Mouse (Mus musculus): Measurements from ENCODE around the gene Guca2a. TPM values are rescaled to one million over a fixed set of nuclear protein-coding genes. Genes with fewer than 3 reads are reported as not detected.

Gene Guca2a
- total and polyA plus RNA-seq, 2 experiments: 1.2 TPM; not detected in 1

- Histone ChIP-seq H3K9ac (ENCODE audit: low read depth, low read length) (no peak overlapping the region), H3K79me2 (ENCODE audit: control insufficient read depth, insufficient read depth, low read length) (no peaks in the 10 kb centered on the region), H3K27me3 (ENCODE audit: control insufficient read depth, insufficient read depth, low read length) (no peaks in the 10 kb centered on the region), H3K27ac (replicated peaks; ENCODE audit: insufficient read depth, low read depth, low read length) (no peak overlapping the region), H3K4me1 (ENCODE audit: control insufficient read depth, insufficient read depth, low read length) (peaks cover 3% of the 10 kb centered on the region; the same call in 1 of the 2 replicates), H3K36me3 (ENCODE audit: control insufficient read depth, insufficient read depth, low read length) (no peaks in the 10 kb centered on the region), H3K4me3 (ENCODE audit: insufficient read depth, low read depth, low read length) (no peak overlapping the region)
- no peak for TF ChIP-seq POLR2A (IDR thresholded peaks at IDR 0.05; ENCODE audit: extremely low read depth, insufficient read depth, low read length)
- no peak for TF ChIP-seq CTCF (IDR thresholded peaks at IDR 0.05; ENCODE audit: low read depth, low read length)
- no peak for DNase-seq (ENCODE audit: extremely low read depth, low read depth, low spot score)
- 84% methylated on average over 6 of the region's 6 CpGs for WGBS
Observed at GRCm38 (mm10) chr4:119634908-119635660, 2.4 kb upstream of the Guca2a start.

- no peak for DNase-seq (ENCODE audit: extremely low read depth, low read depth, low spot score)
- TF ChIP-seq POLR2A (IDR thresholded peaks at IDR 0.05; ENCODE audit: extremely low read depth, insufficient read depth, low read length) (no peak), CTCF (IDR thresholded peaks at IDR 0.05; ENCODE audit: low read depth, low read length) (no peak)
- Histone ChIP-seq H3K79me2 (ENCODE audit: control insufficient read depth, insufficient read depth, low read length) (no peaks in the 10 kb centered on the region), H3K4me3 (ENCODE audit: insufficient read depth, low read depth, low read length) (no peak overlapping the region), H3K36me3 (ENCODE audit: control insufficient read depth, insufficient read depth, low read length) (no peaks in the 10 kb centered on the region), H3K27ac (replicated peaks; ENCODE audit: insufficient read depth, low read depth, low read length) (no peak overlapping the region), H3K9ac (ENCODE audit: low read depth, low read length) (no peak overlapping the region), H3K4me1 (ENCODE audit: control insufficient read depth, insufficient read depth, low read length) (peaks cover 3% of the 10 kb centered on the region; the same call in 1 of the 2 replicates), H3K27me3 (ENCODE audit: control insufficient read depth, insufficient read depth, low read length) (no peaks in the 10 kb centered on the region)
- 85% methylated on average over 8 of the region's 8 CpGs for WGBS
Observed at GRCm38 (mm10) chr4:119635686-119636085, 1.8 kb upstream of the Guca2a start.

- 83% methylated on average over 7 of the region's 7 CpGs for WGBS
- H3K27ac ChIP-seq (replicated peaks; ENCODE audit: insufficient read depth, low read depth, low read length): no peak overlapping the region
- H3K4me1 ChIP-seq (ENCODE audit: control insufficient read depth, insufficient read depth, low read length): no peaks in the 10 kb centered on the region
- H3K36me3 ChIP-seq (ENCODE audit: control insufficient read depth, insufficient read depth, low read length): no peaks in the 10 kb centered on the region
- H3K4me3 ChIP-seq (ENCODE audit: insufficient read depth, low read depth, low read length): no peak overlapping the region
- no peak overlapping the region for H3K9ac ChIP-seq (ENCODE audit: low read depth, low read length)
- no peaks in the 10 kb centered on the region for H3K79me2 ChIP-seq (ENCODE audit: control insufficient read depth, insufficient read depth, low read length)
- no peak for DNase-seq (ENCODE audit: extremely low read depth, low read depth, low spot score)
- H3K27me3 ChIP-seq (ENCODE audit: control insufficient read depth, insufficient read depth, low read length): no peaks in the 10 kb centered on the region
- TF ChIP-seq CTCF (IDR thresholded peaks at IDR 0.05; ENCODE audit: low read depth, low read length) (no peak), POLR2A (IDR thresholded peaks at IDR 0.05; ENCODE audit: extremely low read depth, insufficient read depth, low read length) (no peak)
Observed at GRCm38 (mm10) chr4:119636731-119637130, 773 bp upstream of the Guca2a start.

- H3K79me2 ChIP-seq (ENCODE audit: control insufficient read depth, insufficient read depth, low read length): no peaks in the 10 kb centered on the region
- DNase-seq (ENCODE audit: extremely low read depth, low read depth, low spot score): no peak
- WGBS: 80% methylated on average over 6 of the region's 6 CpGs
- H3K27ac ChIP-seq (replicated peaks; ENCODE audit: insufficient read depth, low read depth, low read length): no peak overlapping the region
- TF ChIP-seq CTCF (IDR thresholded peaks at IDR 0.05; ENCODE audit: low read depth, low read length) (no peak), POLR2A (IDR thresholded peaks at IDR 0.05; ENCODE audit: extremely low read depth, insufficient read depth, low read length) (no peak)
- H3K4me1 ChIP-seq (ENCODE audit: control insufficient read depth, insufficient read depth, low read length): no peaks in the 10 kb centered on the region
- H3K27me3 ChIP-seq (ENCODE audit: control insufficient read depth, insufficient read depth, low read length): no peaks in the 10 kb centered on the region
- no peaks in the 10 kb centered on the region for H3K36me3 ChIP-seq (ENCODE audit: control insufficient read depth, insufficient read depth, low read length)
- H3K9ac ChIP-seq (ENCODE audit: low read depth, low read length): no peak overlapping the region
- no peak overlapping the region for H3K4me3 ChIP-seq (ENCODE audit: insufficient read depth, low read depth, low read length)
Observed at GRCm38 (mm10) chr4:119637946-119638345, 442 bp downstream of the Guca2a start.

GRCm38 (mm10) chr4:119638656-119639055, 1.2 kb downstream of the Guca2a start:
- H3K27ac ChIP-seq (replicated peaks; ENCODE audit: insufficient read depth, low read depth, low read length): no peak overlapping the region
- TF ChIP-seq POLR2A (IDR thresholded peaks at IDR 0.05; ENCODE audit: extremely low read depth, insufficient read depth, low read length): no peak
- no peak for TF ChIP-seq CTCF (IDR thresholded peaks at IDR 0.05; ENCODE audit: low read depth, low read length)
- H3K36me3 ChIP-seq (ENCODE audit: control insufficient read depth, insufficient read depth, low read length): no peaks in the 10 kb centered on the region
- no peaks in the 10 kb centered on the region for H3K27me3 ChIP-seq (ENCODE audit: control insufficient read depth, insufficient read depth, low read length)
- H3K4me3 ChIP-seq (ENCODE audit: insufficient read depth, low read depth, low read length): no peak overlapping the region
- no peaks in the 10 kb centered on the region for H3K4me1 ChIP-seq (ENCODE audit: control insufficient read depth, insufficient read depth, low read length)
- H3K79me2 ChIP-seq (ENCODE audit: control insufficient read depth, insufficient read depth, low read length): no peaks in the 10 kb centered on the region
- DNase-seq (ENCODE audit: extremely low read depth, low read depth, low spot score): no peak
- 77% methylated on average over 11 of the region's 11 CpGs for WGBS
- H3K9ac ChIP-seq (ENCODE audit: low read depth, low read length): no peak overlapping the region

- no peaks in the 10 kb centered on the region for H3K36me3 ChIP-seq (ENCODE audit: control insufficient read depth, insufficient read depth, low read length)
- DNase-seq (ENCODE audit: extremely low read depth, low read depth, low spot score): no peak
- H3K9ac ChIP-seq (ENCODE audit: low read depth, low read length): no peak overlapping the region
- 89% methylated on average over 4 of the region's 4 CpGs for WGBS
- no peak overlapping the region for H3K4me3 ChIP-seq (ENCODE audit: insufficient read depth, low read depth, low read length)
- H3K27ac ChIP-seq (replicated peaks; ENCODE audit: insufficient read depth, low read depth, low read length): no peak overlapping the region
- TF ChIP-seq POLR2A (IDR thresholded peaks at IDR 0.05; ENCODE audit: extremely low read depth, insufficient read depth, low read length): no peak
- TF ChIP-seq CTCF (IDR thresholded peaks at IDR 0.05; ENCODE audit: low read depth, low read length): no peak
- H3K27me3 ChIP-seq (ENCODE audit: control insufficient read depth, insufficient read depth, low read length): no peaks in the 10 kb centered on the region
- no peaks in the 10 kb centered on the region for H3K79me2 ChIP-seq (ENCODE audit: control insufficient read depth, insufficient read depth, low read length)
- H3K4me1 ChIP-seq (ENCODE audit: control insufficient read depth, insufficient read depth, low read length): no peaks in the 10 kb centered on the region
Observed at GRCm38 (mm10) chr4:119642666-119643065, 5.2 kb downstream of the Guca2a start.
